Mouse (Mus musculus) heart, embryonic 11.5 days (tissue): ENCODE measurements at regions not wholly inside any gene's neighbourhood (a gene's known extent, or its start where the extent isn't known, plus 50 kb on each side); places are given as distances from the start of the nearest gene placed in this dataset.
A peak's percentile ranks its signal among the peaks of the same experiment; 100 is the strongest.

Experiments used
- ATAC-seq: fragments of 200-750 bp; cut with Nextera tagmentation; replicated peaks from 2 replicates; pipeline ENCODE4 v1.8.0; 2017; ENCODE audit warnings: moderate library complexity; ENCODE audit not compliant: insufficient number of reproducible peaks, low FRiP score, low TSS enrichment
- H3K27ac ChIP-seq: fragments of 300-500 bp; sonication (generic); 2 replicates; pipeline ENCODE4 v1.5.1; 2014; ENCODE audit warnings: mild to moderate bottlenecking, low read depth, low read length
- H3K27me3 ChIP-seq: fragments of 300-500 bp; sonication (generic); 2 replicates; pipeline ENCODE4 v1.6.1; 2014; ENCODE audit warnings: mild to moderate bottlenecking, low read length, mixed read lengths; ENCODE audit not compliant: control insufficient read depth, insufficient read depth
- H3K36me3 ChIP-seq: fragments of 300-500 bp; sonication (generic); 2 replicates; pipeline ENCODE4 v1.6.1; 2014; ENCODE audit warnings: mild to moderate bottlenecking, low read length, moderate library complexity, mixed read lengths; ENCODE audit not compliant: control insufficient read depth, insufficient read depth
- H3K4me1 ChIP-seq: fragments of 300-500 bp; sonication (generic); 2 replicates; pipeline ENCODE4 v1.6.1; 2014; ENCODE audit warnings: low read length; ENCODE audit not compliant: control insufficient read depth, insufficient read depth
- H3K4me2 ChIP-seq: fragments of 300-500 bp; sonication (generic); 2 replicates; pipeline ENCODE4 v1.6.1; 2014; ENCODE audit warnings: mild to moderate bottlenecking, moderate library complexity
- H3K4me3 ChIP-seq: fragments of 300-500 bp; sonication (generic); 2 replicates; pipeline ENCODE4 v1.5.1; 2014; ENCODE audit warnings: low read depth, low read length
- H3K9ac ChIP-seq: fragments of 300-500 bp; sonication (generic); 2 replicates; pipeline ENCODE4 v1.6.1; 2014; ENCODE audit warnings: mild to moderate bottlenecking, low read depth, low read length, moderate library complexity
- H3K9me3 ChIP-seq: fragments of 300-500 bp; sonication (generic); replicated peaks from 2 replicates; pipeline ENCODE4 v1.6.1; 2016; ENCODE audit warnings: low read length; ENCODE audit not compliant: control insufficient read depth
- WGBS: fragments of 180-500 bp; shearing (Covaris S2); extraction: QIAGEN DNeasy Blood & Tissue Kit; methylation state at CpG from one replicate; pipeline ENCODE4 v1.1.7; 2014; ENCODE audit not compliant: insufficient replicate concordance; 5-methylcytosine and 5-hydroxymethylcytosine counted together

- no peaks in the 10 kb centered on the region for H3K27me3 ChIP-seq
- no peak overlapping the region for H3K9ac ChIP-seq
- 87% methylated on average over 3 of the region's 3 CpGs for WGBS
- no peaks in the 10 kb centered on the region for H3K4me1 ChIP-seq
- no peak overlapping the region for H3K4me3 ChIP-seq
- no peak overlapping the region for H3K27ac ChIP-seq
- no peaks in the 10 kb centered on the region for H3K36me3 ChIP-seq
- ATAC-seq, result no peak
- H3K9me3 ChIP-seq, result no peaks in the 10 kb centered on the region
- no peak overlapping the region for H3K4me2 ChIP-seq
Observed at GRCm38 (mm10) chr13:119147701-119148100, 280.7 kb upstream of the Paip1 start.

GRCm38 (mm10) chr13:119149141-119149540, 279.3 kb upstream of the Paip1 start:
- no peak overlapping the region for H3K4me2 ChIP-seq
- H3K36me3 ChIP-seq, result no peaks in the 10 kb centered on the region
- ATAC-seq, result no peak
- H3K27ac ChIP-seq, result no peak overlapping the region
- H3K9me3 ChIP-seq, result no peaks in the 10 kb centered on the region
- no peak overlapping the region for H3K4me3 ChIP-seq
- H3K27me3 ChIP-seq, result no peaks in the 10 kb centered on the region
- no peaks in the 10 kb centered on the region for H3K4me1 ChIP-seq
- no peak overlapping the region for H3K9ac ChIP-seq
- whole genome bisulfite sequencing, result 84% methylated on average over 4 of the region's 4 CpGs

GRCm38 (mm10) chr13:119150847-119151548, 277.4 kb upstream of the Paip1 start:
- Histone ChIP-seq H3K9me3 (no peaks in the 10 kb centered on the region), H3K36me3 (no peaks in the 10 kb centered on the region), H3K4me2 (no peak overlapping the region), H3K4me3 (no peak overlapping the region), H3K27me3 (no peaks in the 10 kb centered on the region), H3K4me1 (no peaks in the 10 kb centered on the region), H3K9ac (no peak overlapping the region), H3K27ac (no peak overlapping the region)
- no peak for ATAC-seq
- 71% methylated on average over 4 of the region's 4 CpGs for WGBS

- Histone ChIP-seq H3K9me3 (no peaks in the 10 kb centered on the region), H3K27ac (no peak overlapping the region), H3K4me2 (no peak overlapping the region), H3K36me3 (no peaks in the 10 kb centered on the region), H3K9ac (no peak overlapping the region), H3K4me1 (no peaks in the 10 kb centered on the region), H3K27me3 (no peaks in the 10 kb centered on the region), H3K4me3 (no peak overlapping the region)
- WGBS, result 24% methylated on average over 4 of the region's 4 CpGs
- no peak for ATAC-seq
Observed at GRCm38 (mm10) chr13:119177753-119178152, 250.6 kb upstream of the Paip1 start.

GRCm38 (mm10) chr13:119178212-119178611, 250.2 kb upstream of the Paip1 start:
- Histone ChIP-seq H3K4me2 (no peak overlapping the region), H3K36me3 (no peaks in the 10 kb centered on the region), H3K27me3 (no peaks in the 10 kb centered on the region), H3K9me3 (no peaks in the 10 kb centered on the region), H3K4me3 (no peak overlapping the region), H3K4me1 (no peaks in the 10 kb centered on the region), H3K9ac (no peak overlapping the region), H3K27ac (no peak overlapping the region)
- no peak for ATAC-seq
- WGBS, result 69% methylated on average over 5 of the region's 5 CpGs

GRCm38 (mm10) chr13:119179157-119179920, 249.1 kb upstream of the Paip1 start:
- no peak for ATAC-seq
- 49% methylated on average over 1 of the region's 1 CpGs for WGBS
- H3K4me3 ChIP-seq, result no peak overlapping the region
- H3K27me3 ChIP-seq, result no peaks in the 10 kb centered on the region
- H3K9ac ChIP-seq, result no peak overlapping the region
- no peak overlapping the region for H3K4me2 ChIP-seq
- H3K4me1 ChIP-seq, result no peaks in the 10 kb centered on the region
- H3K9me3 ChIP-seq, result no peaks in the 10 kb centered on the region
- no peak overlapping the region for H3K27ac ChIP-seq
- no peaks in the 10 kb centered on the region for H3K36me3 ChIP-seq

GRCm38 (mm10) chr13:119184322-119184877, 244.0 kb upstream of the Paip1 start:
- no peak overlapping the region for H3K4me3 ChIP-seq
- no peaks in the 10 kb centered on the region for H3K36me3 ChIP-seq
- H3K9me3 ChIP-seq, result no peaks in the 10 kb centered on the region
- no peak for ATAC-seq
- WGBS, result 93% methylated on average over 6 of the region's 6 CpGs
- no peak overlapping the region for H3K27ac ChIP-seq
- no peaks in the 10 kb centered on the region for H3K27me3 ChIP-seq
- no peaks in the 10 kb centered on the region for H3K4me1 ChIP-seq
- H3K9ac ChIP-seq, result no peak overlapping the region
- no peak overlapping the region for H3K4me2 ChIP-seq

- Histone ChIP-seq H3K9ac (no peak overlapping the region), H3K36me3 (no peaks in the 10 kb centered on the region), H3K9me3 (no peaks in the 10 kb centered on the region), H3K4me3 (no peak overlapping the region), H3K27ac (no peak overlapping the region), H3K27me3 (no peaks in the 10 kb centered on the region), H3K4me1 (no peaks in the 10 kb centered on the region), H3K4me2 (no peak overlapping the region)
- ATAC-seq, result peak; percentile 46
- 96% methylated on average over 5 of the region's 5 CpGs for WGBS
Observed at GRCm38 (mm10) chr13:119185567-119186143, 242.7 kb upstream of the Paip1 start.
